ENCODE assay signal across 19 mouse cellular contexts in genomic region chrX:51505691-51506090, GRCm38 (mm10).
DNase-seq lines count a peak whose midpoint lies in the region; ATAC-seq lines count a peak whose summit lies in the region.
"Had no signal": no experiment of that assay in that cellular context is flagged by ENCODE, and none has a peak within 500 bp of the region (broad histone marks: within the 10 kb centered on the region; RNA-seq: fewer than 3 reads in every experiment).

No protein-coding gene starts in this region.

- DNase-seq in heart, adult 8-10 months (ENCODE audit: low spot score), result peak; percentile 11
- peak; percentile 78 for DNase-seq in cerebellum, adult 11-12 months
- DNase-seq in cerebellum, adult 9-11 months, result peak; percentile 85
- peak; percentile 5 for DNase-seq in heart, postnatal 4 days
- no peak for DNase-seq in kidney, postnatal 36 days
- DNase-seq: adrenal gland, adult 2 months; gastrocnemius, adult 2 months; liver, embryonic 13.5 days; lung, postnatal 4 days; right cerebral cortex, postnatal 25 days had no signal

- H3K4me3 ChIP-seq in heart, embryonic 11.5 days (ENCODE audit: low read depth, low read length), result no peak overlapping the region
- H3K4me3 ChIP-seq in intestine, embryonic 15.5 days (replicated peaks), result no peak overlapping the region
- H3K4me3 ChIP-seq: embryonic facial prominence, embryonic 10.5 days; gastrocnemius, adult 2 months; hindbrain, embryonic 15.5 days; kidney, embryonic 15.5 days; limb, embryonic 13.5 days; liver, embryonic 13.5 days; lung, embryonic 15.5 days; midbrain, embryonic 10.5 days had no signal

- WGBS in heart, embryonic 11.5 days (ENCODE audit: insufficient replicate concordance), result 53% methylated on average over 1 of the region's 1 CpGs
- WGBS in intestine, embryonic 15.5 days, result 56% methylated on average over 1 of the region's 1 CpGs

- H3K4me1 ChIP-seq in heart, embryonic 11.5 days (ENCODE audit: control insufficient read depth, insufficient read depth, low read length), result no peaks in the 10 kb centered on the region; the same call in 1 of the 2 replicates
- H3K4me1 ChIP-seq in intestine, embryonic 15.5 days (replicated peaks), result no peaks in the 10 kb centered on the region
- H3K4me1 ChIP-seq: embryonic facial prominence, embryonic 10.5 days; hindbrain, embryonic 15.5 days; kidney, embryonic 15.5 days; limb, embryonic 13.5 days; liver, embryonic 13.5 days; lung, embryonic 15.5 days; midbrain, embryonic 10.5 days had no signal

- no peaks in the 10 kb centered on the region for H3K27me3 ChIP-seq in heart, embryonic 11.5 days (ENCODE audit: control insufficient read depth, insufficient read depth, low read length)
- H3K27me3 ChIP-seq in intestine, embryonic 15.5 days (replicated peaks), result 0 out of 2 replicates have a peak, but pooled peaks cover 2% of the 10 kb centered on the region
- H3K27me3 ChIP-seq: hindbrain, embryonic 15.5 days; liver, embryonic 13.5 days; lung, embryonic 15.5 days had no signal

- H3K36me3 ChIP-seq in heart, embryonic 11.5 days (ENCODE audit: control insufficient read depth, insufficient read depth, low read length), result no peaks in the 10 kb centered on the region
- H3K36me3 ChIP-seq in intestine, embryonic 15.5 days, result no peaks in the 10 kb centered on the region
- H3K36me3 ChIP-seq: embryonic facial prominence, embryonic 10.5 days; hindbrain, embryonic 15.5 days; kidney, embryonic 15.5 days; limb, embryonic 13.5 days; liver, embryonic 13.5 days; lung, embryonic 15.5 days; midbrain, embryonic 10.5 days had no signal

- ATAC-seq in heart, embryonic 11.5 days (replicated peaks; ENCODE audit: insufficient number of reproducible peaks, low FRiP score, low TSS enrichment), result no peak
- no peak for ATAC-seq in intestine, embryonic 15.5 days
- ATAC-seq: intestine, embryonic 16.5 days had no signal

- no peak overlapping the region for H3K27ac ChIP-seq in heart, embryonic 11.5 days (ENCODE audit: low read depth, low read length)
- no peak overlapping the region for H3K27ac ChIP-seq in intestine, embryonic 15.5 days
- H3K27ac ChIP-seq: embryonic facial prominence, embryonic 10.5 days; gastrocnemius, adult 2 months; hindbrain, embryonic 15.5 days; kidney, embryonic 15.5 days; limb, embryonic 13.5 days; liver, embryonic 13.5 days; lung, embryonic 15.5 days; midbrain, embryonic 10.5 days had no signal

- H3K9ac ChIP-seq in heart, embryonic 11.5 days (ENCODE audit: low read depth, low read length), result no peak overlapping the region
- H3K9ac ChIP-seq in intestine, embryonic 15.5 days, result no peak overlapping the region
- H3K9ac ChIP-seq: hindbrain, embryonic 15.5 days; kidney, embryonic 15.5 days; limb, embryonic 13.5 days; liver, embryonic 13.5 days; lung, embryonic 15.5 days had no signal

- no peaks in the 10 kb centered on the region for H3K9me3 ChIP-seq in heart, embryonic 11.5 days (replicated peaks; ENCODE audit: control insufficient read depth, low read length)
- H3K9me3 ChIP-seq in intestine, embryonic 15.5 days, result no peaks in the 10 kb centered on the region
- H3K9me3 ChIP-seq: embryonic facial prominence, embryonic 10.5 days; hindbrain, embryonic 15.5 days; kidney, embryonic 15.5 days; limb, embryonic 13.5 days; liver, embryonic 13.5 days; lung, embryonic 15.5 days; midbrain, embryonic 10.5 days had no signal

- no peak overlapping the region for H3K4me2 ChIP-seq in heart, embryonic 11.5 days
- H3K4me2 ChIP-seq in intestine, embryonic 15.5 days (replicated peaks), result no peak overlapping the region
- H3K4me2 ChIP-seq: hindbrain, embryonic 15.5 days; kidney, embryonic 15.5 days; limb, embryonic 13.5 days; liver, embryonic 13.5 days; lung, embryonic 15.5 days had no signal

Comparison
In these comparisons a context has a peak if more than half of its experiments do, and no peak if none do; other contexts are left out.
1. DNase-seq: peak in heart, adult 8-10 months (single experiment), cerebellum, adult 11-12 months (single experiment), cerebellum, adult 9-11 months (single experiment) and heart, postnatal 4 days (single experiment); none in kidney, postnatal 36 days (0 of 2).